21 mouse cellular contexts compared by ENCODE assay signal in genomic region chr14:102742331-102742730, GRCm38 (mm10).
"Had no signal": no experiment of that assay in that cellular context is flagged by ENCODE, and none has a peak within 500 bp of the region (broad histone marks: within the 10 kb centered on the region; RNA-seq: fewer than 3 reads in every experiment).

No protein-coding gene starts in this region.

- ATAC-seq: liver, postnatal 0 days; lung, postnatal 0 days had no signal

- H3K36me3 ChIP-seq: liver, embryonic 13.5 days; liver, embryonic 15.5 days; lung, embryonic 15.5 days; neural tube, embryonic 13.5 days; neural tube, embryonic 15.5 days; stomach, embryonic 15.5 days had no signal

- H3K27me3 ChIP-seq: liver, embryonic 13.5 days; liver, embryonic 15.5 days; lung, embryonic 15.5 days; megakaryocyte, embryonic 14.5 days; neural tube, embryonic 13.5 days; neural tube, embryonic 15.5 days; stomach, embryonic 15.5 days had no signal

- H3K9ac ChIP-seq: liver, embryonic 13.5 days; liver, embryonic 15.5 days; liver, postnatal 0 days; lung, embryonic 15.5 days; neural tube, embryonic 13.5 days; neural tube, embryonic 15.5 days; stomach, embryonic 15.5 days had no signal

- H3K4me2 ChIP-seq: liver, embryonic 11.5 days; liver, embryonic 13.5 days; liver, embryonic 15.5 days; lung, embryonic 15.5 days; neural tube, embryonic 13.5 days; neural tube, embryonic 15.5 days; stomach, embryonic 15.5 days had no signal

- H3K9me3 ChIP-seq: liver, embryonic 13.5 days; liver, embryonic 15.5 days; lung, embryonic 15.5 days; megakaryocyte, embryonic 14.5 days; neural tube, embryonic 13.5 days; neural tube, embryonic 15.5 days; stomach, embryonic 15.5 days had no signal

- H3K4me1 ChIP-seq: liver, embryonic 13.5 days; liver, embryonic 15.5 days; lung, embryonic 15.5 days; neural tube, embryonic 13.5 days; neural tube, embryonic 15.5 days; stomach, embryonic 15.5 days had no signal

- H3K27ac ChIP-seq: liver, embryonic 13.5 days; liver, embryonic 15.5 days; lung, embryonic 15.5 days; macrophage; neural tube, embryonic 13.5 days; neural tube, embryonic 15.5 days; stomach, embryonic 15.5 days; stomach, postnatal 0 days had no signal

- H3K4me3 ChIP-seq: liver, embryonic 13.5 days; liver, embryonic 15.5 days; lung, embryonic 15.5 days; megakaryocyte, embryonic 14.5 days; myocyte; neural tube, embryonic 13.5 days; neural tube, embryonic 15.5 days; stomach, embryonic 15.5 days had no signal

- DNase-seq: liver, embryonic 13.5 days; liver, postnatal 0 days; lung, adult 2 months; lung, postnatal 14 days; lung, postnatal 36 days; retina, postnatal 1 day; right cerebral cortex, adult 18-20 months; thymus, adult 2 months; thymus, postnatal 25 days; thymus, postnatal 4 days had no signal
